Mouse (Mus musculus) MEL (cell line): ENCODE results near the gene Rhou. TPM values are rescaled to one million over a fixed set of nuclear protein-coding genes. Genes with fewer than 3 reads are reported as not detected.

Experiments
- DNase-seq: peaks from one replicate; pipeline ENCODE4 v3.0.0; 2011; ENCODE audit warnings: low read depth, low spot score
- H3K27ac ChIP-seq: 2 replicates; pipeline ENCODE4 v1.5.1; 2012; ENCODE audit warnings: low read depth, mild to moderate bottlenecking, control low read depth, low read length, moderate library complexity; ENCODE audit not compliant: control insufficient read depth
- H3K27me3 ChIP-seq, 2 experiments: fragments of 150-350 bp in 1 of 2; sonication (generic) in 1 of 2; 2 replicates each; pipeline ENCODE4 v1.6.1; 2012; ENCODE audit warnings: low read length in 2 of 2, mild to moderate bottlenecking in 2 of 2, improper control_type of control experiment in 1 of 2, moderate library complexity in 1 of 2; ENCODE audit not compliant: insufficient read depth in 2 of 2, control insufficient read depth in 1 of 2
- H3K36me3 ChIP-seq, 2 experiments: 2 replicates each; pipeline ENCODE4 v1.6.1; 2012 to 2014; ENCODE audit warnings: low read length in 2 of 2, improper control_type of control experiment in 1 of 2, inconsistent platforms in 1 of 2, mild to moderate bottlenecking in 1 of 2; ENCODE audit not compliant: insufficient read depth in 2 of 2, control insufficient read depth in 1 of 2
- H3K4me1 ChIP-seq, 2 experiments: fragments of 150-350 bp in 1 of 2; sonication (generic) in 1 of 2; 2 replicates each; pipeline ENCODE4 v1.6.1; 2012; ENCODE audit warnings: low read length in 2 of 2, improper control_type of control experiment in 1 of 2, mild to moderate bottlenecking in 1 of 2; ENCODE audit not compliant: insufficient read depth in 2 of 2, control insufficient read depth in 1 of 2
- H3K4me3 ChIP-seq, 2 experiments: fragments of 150-350 bp in 1 of 2; sonication (generic) in 1 of 2; 2 replicates each; pipeline ENCODE4 v1.5.1; 2012; ENCODE audit warnings: low read depth in 2 of 2, low read length in 2 of 2, mild to moderate bottlenecking in 2 of 2, moderate library complexity in 2 of 2, control low read depth in 1 of 2, improper control_type of control experiment in 1 of 2; ENCODE audit not compliant: control insufficient read depth in 1 of 2, insufficient read depth in 1 of 2
- H3K79me2 ChIP-seq: 2 replicates; pipeline ENCODE4 v1.6.1; 2012; ENCODE audit warnings: mild to moderate bottlenecking, low read length, moderate library complexity; ENCODE audit not compliant: control insufficient read depth, poor library complexity, insufficient read depth
- H3K9ac ChIP-seq: 2 replicates; pipeline ENCODE4 v1.6.1; 2012; ENCODE audit warnings: low read depth, mild to moderate bottlenecking, control low read depth, low read length, moderate library complexity; ENCODE audit not compliant: control insufficient read depth, poor library complexity, severe bottlenecking
- H3K9me3 ChIP-seq: fragments of 150-350 bp; sonication (generic); replicated peaks from 2 replicates; pipeline ENCODE4 v1.6.1; 2012; ENCODE audit warnings: mild to moderate bottlenecking, low read length, improper control_type of control experiment, moderate library complexity; ENCODE audit not compliant: insufficient read depth
- CHD1 ChIP-seq: IDR thresholded peaks from 2 replicates; pipeline ENCODE4 v1.6.1; 2012; ENCODE audit warnings: low read depth, mild to moderate bottlenecking, inconsistent platforms, low read length, improper control_type of control experiment
- E2F4 ChIP-seq: IDR thresholded peaks from 2 replicates; pipeline ENCODE4 v1.6.1; 2011; ENCODE audit warnings: low read depth, low read length, improper control_type of control experiment, borderline replicate concordance
- ELF1 ChIP-seq: IDR thresholded peaks from 2 replicates; pipeline ENCODE4 v1.6.1; 2014; ENCODE audit warnings: low read depth, mild to moderate bottlenecking, inconsistent platforms, low read length, improper control_type of control experiment, moderate library complexity
- EP300 ChIP-seq, 2 experiments: IDR thresholded peaks; 2 replicates each; pipeline ENCODE4 v1.6.1; 2011; ENCODE audit warnings: improper control_type of control experiment in 2 of 2, low read length in 2 of 2, low read depth in 1 of 2, mild to moderate bottlenecking in 1 of 2
- GATA1 ChIP-seq: IDR thresholded peaks from 2 replicates; pipeline ENCODE4 v1.6.1; 2011; ENCODE audit warnings: low read depth, low read length, improper control_type of control experiment
- MAZ ChIP-seq: IDR thresholded peaks from 2 replicates; pipeline ENCODE4 v1.6.1; 2012; ENCODE audit warnings: low read depth, mild to moderate bottlenecking, inconsistent platforms, low read length, improper control_type of control experiment
- MYB ChIP-seq: IDR thresholded peaks from 2 replicates; pipeline ENCODE4 v1.6.1; 2011; ENCODE audit warnings: mild to moderate bottlenecking, low read depth, low read length, improper control_type of control experiment
- NELFE ChIP-seq: IDR thresholded peaks from 2 replicates; pipeline ENCODE4 v1.6.1; 2011; ENCODE audit warnings: low read depth, low read length, improper control_type of control experiment
- NRF1 ChIP-seq: IDR thresholded peaks from 2 replicates; pipeline ENCODE4 v1.6.1; 2014; ENCODE audit warnings: low read depth, mild to moderate bottlenecking, inconsistent platforms, low read length, improper control_type of control experiment, moderate library complexity; ENCODE audit not compliant: poor library complexity, insufficient read depth, severe bottlenecking
- POLR2A ChIP-seq, 2 experiments: IDR thresholded peaks; 2 replicates each; pipeline ENCODE4 v1.6.1; 2011 to 2012; ENCODE audit warnings: low read length in 2 of 2, mild to moderate bottlenecking in 2 of 2, control low read depth in 1 of 2, improper control_type of control experiment in 1 of 2, low read depth in 1 of 2, moderate library complexity in 1 of 2; ENCODE audit not compliant: control insufficient read depth in 1 of 2, insufficient read depth in 1 of 2, poor library complexity in 1 of 2
- POLR2AphosphoS2 ChIP-seq: IDR thresholded peaks from 2 replicates; pipeline ENCODE4 v1.6.1; 2011; ENCODE audit warnings: low read length, improper control_type of control experiment
- RCOR1 ChIP-seq: IDR thresholded peaks from 2 replicates; pipeline ENCODE4 v1.6.1; 2012; ENCODE audit warnings: low read depth, mild to moderate bottlenecking, inconsistent platforms, low read length, improper control_type of control experiment
- SIN3A ChIP-seq: IDR thresholded peaks from 2 replicates; pipeline ENCODE4 v1.6.1; 2012; ENCODE audit warnings: low read length, improper control_type of control experiment, inconsistent platforms
- SMC3 ChIP-seq: IDR thresholded peaks from 2 replicates; pipeline ENCODE4 v1.6.1; 2011; ENCODE audit warnings: low read depth, low read length, improper control_type of control experiment
- USF1 ChIP-seq: IDR thresholded peaks from 2 replicates; pipeline ENCODE4 v1.6.1; 2014; ENCODE audit warnings: low read depth, mild to moderate bottlenecking, inconsistent platforms, low read length, improper control_type of control experiment, moderate library complexity
- ZKSCAN1 ChIP-seq: IDR thresholded peaks from 2 replicates; pipeline ENCODE4 v1.6.1; 2012; ENCODE audit warnings: low read depth, mild to moderate bottlenecking, inconsistent platforms, low read length, improper control_type of control experiment, moderate library complexity
- ZMIZ1 ChIP-seq: IDR thresholded peaks from 2 replicates; pipeline ENCODE4 v1.6.1; 2012; ENCODE audit warnings: low read depth, mild to moderate bottlenecking, inconsistent platforms, low read length, improper control_type of control experiment, moderate library complexity
- ZNF384 ChIP-seq: IDR thresholded peaks from 2 replicates; pipeline ENCODE4 v1.6.1; 2012; ENCODE audit warnings: low read depth, mild to moderate bottlenecking, inconsistent platforms, low read length, improper control_type of control experiment
- polyA plus RNA-seq, 2 experiments: library from polyadenylated mRNA; stranded (reverse) in 1 of 2; unstranded in 1 of 2; fragments of >175 nt in 1 of 2; fragments of >200 nt in 1 of 2; gene quantifications; 2 replicates each; pipeline versions ENCODE4 v1.2.1 to v1.2.4; 2012; ENCODE audit warnings: low replicate concordance in 2 of 2, low read depth in 1 of 2; ENCODE audit not compliant: insufficient read length in 2 of 2, insufficient read depth in 1 of 2, missing spikeins in 1 of 2
- total RNA-seq: library from RNA; depleted of rRNA; stranded (reverse); fragments of 300-350 nt; gene quantifications from 2 replicates; pipeline ENCODE4 v1.2.3, GENCODE M21; 2012

Rhou gene
- total and polyA plus RNA-seq, 3 experiments = not detected

GRCm38 (mm10) chr8:123670766-123671165 is 17.0 kb downstream of the Rhou start:
- Histone ChIP-seq H3K4me1 (no peaks in the 10 kb centered on the region), H3K4me3 (no peak overlapping the region), H3K27me3 (no peaks in the 10 kb centered on the region), H3K36me3 (no peaks in the 10 kb centered on the region), H3K27ac (no peak overlapping the region), H3K9me3 (no peaks in the 10 kb centered on the region), H3K79me2 (no peaks in the 10 kb centered on the region), H3K9ac (no peak overlapping the region)
- TF ChIP-seq CHD1 (no peak), POLR2A (IDR thresholded peaks at IDR 0.05; ENCODE audit: control insufficient read depth in 1 of 2, insufficient read depth in 1 of 2, low read depth in 1 of 2, low read length in 2 of 2, poor library complexity in 1 of 2) (no peak), SMC3 (no peak), ZMIZ1 (no peak), MAZ (no peak), EP300 (IDR thresholded peaks at IDR 0.05; ENCODE audit: low read depth in 1 of 2, low read length in 2 of 2) (no peak), RCOR1 (no peak), POLR2AphosphoS2 (no peak), E2F4 (no peak), SIN3A (no peak), NELFE (no peak), ZKSCAN1 (no peak), MYB (no peak), ELF1 (no peak), NRF1 (no peak), ZNF384 (no peak)
- no peak for DNase-seq

- Histone ChIP-seq H3K9ac (peak overlapping the region; percentile 17; the same call in 1 of the 2 replicates), H3K36me3 (no peaks in the 10 kb centered on the region), H3K27ac (no peak overlapping the region), H3K27me3 (no peaks in the 10 kb centered on the region), H3K79me2 (no peaks in the 10 kb centered on the region), H3K4me3 (0 out of 4 replicates have a peak overlapping the region, but pooled peaks of 1 of the 2 experiments have one; percentile 19), H3K9me3 (no peaks in the 10 kb centered on the region), H3K4me1 (no peaks in the 10 kb centered on the region)
- DNase-seq = no peak
- peak; percentile 59; the same call in 1 of the 2 replicates for TF ChIP-seq USF1
- no peak for TF ChIP-seq GATA1
Observed at GRCm38 (mm10) chr8:123671454-123671853, 17.7 kb downstream of the Rhou start.
